Mouse (Mus musculus): Measurements from ENCODE around the gene Rnf39.

DNA sequence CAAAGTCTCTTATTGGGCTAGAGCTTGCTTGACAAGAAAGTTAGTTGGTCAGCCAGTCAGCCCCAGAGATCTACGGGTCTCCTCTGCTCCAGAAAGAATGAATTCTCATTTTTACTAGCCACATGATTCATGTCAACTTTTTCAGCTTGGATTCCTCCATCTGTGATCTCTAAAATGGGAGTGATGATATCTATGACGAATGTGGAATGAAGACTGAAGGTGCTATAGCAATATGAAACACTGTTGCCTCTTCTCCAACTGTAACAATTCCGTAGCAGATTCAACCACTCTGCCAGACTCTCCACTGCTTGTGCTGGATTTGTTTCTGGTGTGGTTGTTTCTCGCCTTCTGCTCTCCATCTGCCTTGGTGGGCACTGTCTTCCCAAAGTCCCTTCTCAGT is 11.6 kb upstream of the Rnf39 start:
- TF ChIP-seq TAL1 (IDR thresholded peaks at IDR 0.05; ENCODE audit: low read length) (no peak), GATA1 (IDR thresholded peaks at IDR 0.05; ENCODE audit: low read length) (no peak)

Measured in erythroblast, embryonic 14.5 days (primary cell).